Mouse (Mus musculus): Measurements from ENCODE around the gene B430305J03Rik. TPM values are rescaled to one million over a fixed set of nuclear protein-coding genes. Genes with fewer than 3 reads are reported as not detected.

The B430305J03Rik gene
- polyA plus RNA-seq, 1 experiment from 2014 or later = not detected

- H3K27me3 ChIP-seq = peaks cover 11% of the 10 kb centered on the region; the same call in 1 of the 2 replicates
- H3K9me3 ChIP-seq (replicated peaks) = no peaks in the 10 kb centered on the region
- peaks cover 35% of the 10 kb centered on the region for H3K4me1 ChIP-seq (replicated peaks)
- H3K36me3 ChIP-seq (replicated peaks) = no peaks in the 10 kb centered on the region
- H3K9ac ChIP-seq = no peak overlapping the region
- no peak overlapping the region for H3K4me3 ChIP-seq (replicated peaks)
- WGBS (ENCODE audit: insufficient replicate concordance) = 78% methylated on average over 1 of the region's 1 CpGs
- no peak overlapping the region for H3K27ac ChIP-seq (replicated peaks)
- no peak for ATAC-seq (ENCODE audit: insufficient read depth)
- H3K4me2 ChIP-seq = no peak overlapping the region
Measured at GRCm38 (mm10) chr3:61368446-61368845, 2.7 kb upstream of the B430305J03Rik start.

GRCm38 (mm10) chr3:61364978-61365778, 573 bp downstream of the B430305J03Rik start:
- Histone ChIP-seq H3K36me3 (replicated peaks) (no peaks in the 10 kb centered on the region), H3K4me3 (replicated peaks) (peak overlapping the region; percentile 75), H3K27ac (replicated peaks) (peak overlapping the region; percentile 57; the same call in 1 of the 2 replicates), H3K4me1 (replicated peaks) (peaks cover 42% of the 10 kb centered on the region), H3K27me3 (peaks cover 24% of the 10 kb centered on the region; the same call in 1 of the 2 replicates), H3K9me3 (replicated peaks) (no peaks in the 10 kb centered on the region), H3K4me2 (peak overlapping the region; percentile 98), H3K9ac (peak overlapping the region; percentile 76)
- peak; percentile 7 for ATAC-seq (ENCODE audit: insufficient read depth)
- WGBS (ENCODE audit: insufficient replicate concordance) = under 1% methylated on average over 68 of the region's 68 CpGs

- peak; percentile 11 for ATAC-seq (ENCODE audit: insufficient read depth)
- Histone ChIP-seq H3K4me3 (replicated peaks) (peak overlapping the region; percentile 75), H3K27me3 (peaks cover 24% of the 10 kb centered on the region; the same call in 1 of the 2 replicates), H3K9ac (peak overlapping the region; percentile 76), H3K4me1 (replicated peaks) (peaks cover 42% of the 10 kb centered on the region), H3K36me3 (replicated peaks) (no peaks in the 10 kb centered on the region), H3K27ac (replicated peaks) (peak overlapping the region; percentile 57; the same call in 1 of the 2 replicates), H3K4me2 (peak overlapping the region; percentile 98), H3K9me3 (replicated peaks) (no peaks in the 10 kb centered on the region)
- under 1% methylated on average over 33 of the region's 33 CpGs for WGBS (ENCODE audit: insufficient replicate concordance)
Measured at GRCm38 (mm10) chr3:61364661-61364977, 1.1 kb downstream of the B430305J03Rik start.

- H3K4me1 ChIP-seq (replicated peaks) = peaks cover 42% of the 10 kb centered on the region
- no peaks in the 10 kb centered on the region for H3K36me3 ChIP-seq (replicated peaks)
Measured at GRCm38 (mm10) chr3:61363989-61364660, 1.6 kb downstream of the B430305J03Rik start.

GRCm38 (mm10) chr3:61363161-61363988, 2.4 kb downstream of the B430305J03Rik start:
- WGBS (ENCODE audit: insufficient replicate concordance) = under 1% methylated on average over 30 of the region's 30 CpGs
- Histone ChIP-seq H3K4me3 (replicated peaks) (peak overlapping the region; percentile 75), H3K27ac (replicated peaks) (peak overlapping the region; percentile 80), H3K4me2 (peak overlapping the region; percentile 98), H3K9ac (peak overlapping the region; percentile 51), H3K4me1 (replicated peaks) (peaks cover 42% of the 10 kb centered on the region), H3K36me3 (replicated peaks) (no peaks in the 10 kb centered on the region), H3K27me3 (peaks cover 24% of the 10 kb centered on the region; the same call in 1 of the 2 replicates), H3K9me3 (replicated peaks) (no peaks in the 10 kb centered on the region)
- peak; percentile 84 for ATAC-seq (ENCODE audit: insufficient read depth)

More at GRCm38 (mm10) chr3:61363989-61364660, 1.6 kb downstream of the B430305J03Rik start:
- peak overlapping the region; percentile 98 for H3K4me2 ChIP-seq
- peak overlapping the region; percentile 76 for H3K9ac ChIP-seq
- WGBS (ENCODE audit: insufficient replicate concordance) = under 1% methylated on average over 51 of the region's 51 CpGs
- no peaks in the 10 kb centered on the region for H3K9me3 ChIP-seq (replicated peaks)
- peak overlapping the region; percentile 75 for H3K4me3 ChIP-seq (replicated peaks)
- H3K27ac ChIP-seq (replicated peaks) = peak overlapping the region; percentile 80
- ATAC-seq (ENCODE audit: insufficient read depth) = peak; percentile 88
- H3K27me3 ChIP-seq = peaks cover 24% of the 10 kb centered on the region; the same call in 1 of the 2 replicates

GRCm38 (mm10) chr3:61362821-61363160, 3.0 kb downstream of the B430305J03Rik start:
- H3K27ac ChIP-seq (replicated peaks) = peak overlapping the region; percentile 15; the same call in 1 of the 2 replicates
- peaks cover 24% of the 10 kb centered on the region; the same call in 1 of the 2 replicates for H3K27me3 ChIP-seq
- H3K9ac ChIP-seq = peak overlapping the region; percentile 19; the same call in 1 of the 2 replicates
- H3K4me1 ChIP-seq (replicated peaks) = peaks cover 38% of the 10 kb centered on the region
- peak overlapping the region; percentile 98 for H3K4me2 ChIP-seq
- ATAC-seq (ENCODE audit: insufficient read depth) = no peak
- H3K4me3 ChIP-seq (replicated peaks) = peak overlapping the region; percentile 75
- no peaks in the 10 kb centered on the region for H3K9me3 ChIP-seq (replicated peaks)
- WGBS (ENCODE audit: insufficient replicate concordance) = 7% methylated on average over 9 of the region's 9 CpGs
- H3K36me3 ChIP-seq (replicated peaks) = no peaks in the 10 kb centered on the region

- 66% methylated on average over 1 of the region's 1 CpGs for WGBS (ENCODE audit: insufficient replicate concordance)
- H3K4me1 ChIP-seq (replicated peaks) = peaks cover 34% of the 10 kb centered on the region
- ATAC-seq (ENCODE audit: insufficient read depth) = no peak
- no peak within 1 kb of the TSS for H3K27ac ChIP-seq (replicated peaks)
- H3K4me3 ChIP-seq (replicated peaks) = no peak within 1 kb of the TSS
- no peaks in the 10 kb centered on the region for H3K36me3 ChIP-seq (replicated peaks)
- peaks cover 24% of the 10 kb centered on the region; the same call in 1 of the 2 replicates for H3K27me3 ChIP-seq
- H3K4me2 ChIP-seq = no peak within 1 kb of the TSS
- H3K9ac ChIP-seq = no peak within 1 kb of the TSS
- H3K9me3 ChIP-seq (replicated peaks) = no peaks in the 10 kb centered on the region
Measured at GRCm38 (mm10) chr3:61361338-61361737, 4.4 kb downstream of the B430305J03Rik start, which contains the start of gene Rap2b. Rap2b (plus strand) TSS chr3:61361638.

GRCm38 (mm10) chr3:61358756-61359293, 6.9 kb downstream of the B430305J03Rik start:
- Histone ChIP-seq H3K9ac (no peak overlapping the region), H3K9me3 (replicated peaks) (no peaks in the 10 kb centered on the region), H3K36me3 (replicated peaks) (no peaks in the 10 kb centered on the region), H3K27me3 (peaks cover 16% of the 10 kb centered on the region; the same call in 1 of the 2 replicates), H3K4me3 (replicated peaks) (no peak overlapping the region), H3K4me1 (replicated peaks) (peaks cover 11% of the 10 kb centered on the region), H3K4me2 (no peak overlapping the region), H3K27ac (replicated peaks) (no peak overlapping the region)
- 13% methylated on average over 7 of the region's 7 CpGs for WGBS (ENCODE audit: insufficient replicate concordance)
- ATAC-seq (ENCODE audit: insufficient read depth) = no peak

GRCm38 (mm10) chr3:61358107-61358506, 7.6 kb downstream of the B430305J03Rik start:
- H3K4me1 ChIP-seq (replicated peaks) = peaks cover 4% of the 10 kb centered on the region; the same call in 1 of the 2 replicates
- H3K9ac ChIP-seq = no peak overlapping the region
- H3K9me3 ChIP-seq (replicated peaks) = no peaks in the 10 kb centered on the region
- peaks cover 10% of the 10 kb centered on the region; the same call in 1 of the 2 replicates for H3K27me3 ChIP-seq
- WGBS (ENCODE audit: insufficient replicate concordance) = 36% methylated on average over 6 of the region's 6 CpGs
- no peak overlapping the region for H3K27ac ChIP-seq (replicated peaks)
- H3K4me2 ChIP-seq = no peak overlapping the region
- H3K36me3 ChIP-seq (replicated peaks) = no peaks in the 10 kb centered on the region
- no peak for ATAC-seq (ENCODE audit: insufficient read depth)
- H3K4me3 ChIP-seq (replicated peaks) = no peak overlapping the region

- no peak for ATAC-seq (ENCODE audit: insufficient read depth)
- H3K9ac ChIP-seq = no peak overlapping the region
- no peaks in the 10 kb centered on the region for H3K36me3 ChIP-seq (replicated peaks)
- H3K4me2 ChIP-seq = no peak overlapping the region
- H3K4me1 ChIP-seq (replicated peaks) = no peaks in the 10 kb centered on the region
- WGBS (ENCODE audit: insufficient replicate concordance) = 26% methylated on average over 1 of the region's 1 CpGs
- no peak overlapping the region for H3K27ac ChIP-seq (replicated peaks)
- no peaks in the 10 kb centered on the region for H3K27me3 ChIP-seq
- H3K4me3 ChIP-seq (replicated peaks) = no peak overlapping the region
- H3K9me3 ChIP-seq (replicated peaks) = no peaks in the 10 kb centered on the region
Measured at GRCm38 (mm10) chr3:61355464-61355863, 10.3 kb downstream of the B430305J03Rik start.

Measured in liver, embryonic 15.5 days (tissue).